In the genomic region with DNA sequence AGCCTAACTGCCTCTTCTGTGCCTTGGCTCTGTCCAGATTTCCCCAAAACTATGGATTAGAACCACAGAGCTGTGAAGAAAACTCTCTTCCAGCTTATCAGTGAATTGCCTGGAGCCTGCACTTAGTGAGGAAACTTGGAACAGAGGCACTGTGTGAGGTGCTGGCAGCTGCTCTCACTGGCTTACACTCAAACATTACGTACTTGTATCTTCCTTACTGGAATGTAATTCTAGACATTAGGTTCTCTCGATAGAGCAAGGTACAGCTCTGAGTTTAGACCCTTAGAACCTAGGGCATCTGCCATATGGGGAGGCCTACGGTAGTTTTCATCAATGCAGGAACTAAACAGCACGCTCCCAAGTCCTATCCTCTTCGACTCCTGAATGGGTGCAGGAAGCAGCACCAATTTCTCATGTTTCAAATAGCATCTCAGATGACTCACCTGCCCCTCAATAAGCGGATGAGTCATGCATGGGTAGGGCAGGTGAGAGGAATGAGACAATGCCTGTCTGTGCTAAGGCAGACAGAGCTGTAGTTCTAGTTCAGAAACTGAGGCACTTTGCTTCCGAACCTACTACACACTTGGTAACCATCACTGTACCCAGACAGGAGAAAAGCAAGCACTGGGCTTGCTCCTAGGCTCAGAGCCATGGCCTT, we compare ENCODE assay signal across 19 mouse cellular contexts. TPM values are rescaled to one million over a fixed set of nuclear protein-coding genes. Genes with fewer than 3 reads are reported as not detected.
A peak's percentile ranks its signal among the peaks of the same experiment; 100 is the strongest.
DNase-seq lines count a peak whose midpoint lies in the region; ATAC-seq and TF ChIP-seq lines count a peak whose summit lies in the region.
"Had no signal": no experiment of that assay in that cellular context is flagged by ENCODE, and none has a peak within 500 bp of the region (broad histone marks: within the 10 kb centered on the region; RNA-seq: fewer than 3 reads in every experiment).

No protein-coding gene starts in this region.

- peak; percentile 80 for ATAC-seq in intestine, embryonic 15.5 days
- ATAC-seq: hindbrain, postnatal 0 days had no signal

- H3K9me3 ChIP-seq in intestine, embryonic 15.5 days, result no peaks in the 10 kb centered on the region
- H3K9me3 ChIP-seq: limb, embryonic 12.5 days; liver, embryonic 15.5 days; megakaryocyte, embryonic 14.5 days; neural tube, embryonic 12.5 days had no signal

- TF ChIP-seq CTCF in gastrocnemius, adult 2 months (IDR thresholded peaks at IDR 0.05), result no peak

- H3K4me1 ChIP-seq in intestine, embryonic 15.5 days (replicated peaks), result no peaks in the 10 kb centered on the region
- H3K4me1 ChIP-seq: limb, embryonic 12.5 days; liver, embryonic 15.5 days; megakaryocyte, embryonic 14.5 days; neural tube, embryonic 12.5 days had no signal

- DNase-seq in heart, adult 8-10 months (ENCODE audit: low spot score), result peak; percentile 16
- no peak for DNase-seq in heart, postnatal 25 days (ENCODE audit: low spot score)
- peak; percentile 8 for DNase-seq in 3T3-L1 (ENCODE audit: low read depth, low spot score)
- peak; percentile 76 for DNase-seq in brain, adult 2 months (ENCODE audit: low read depth, low spot score)
- no peak for DNase-seq in ovary, postnatal 36 days (ENCODE audit: low spot score)
- DNase-seq in gastrocnemius, adult 2 months, result no peak
- DNase-seq: adrenal gland, postnatal 10 days; cerebellum, adult 9-11 months; embryo, embryonic 11 days; lung, postnatal 10 days had no signal

- no peak overlapping the region for H3K4me3 ChIP-seq in intestine, embryonic 15.5 days (replicated peaks)
- H3K4me3 ChIP-seq in gastrocnemius, adult 2 months, result no peak overlapping the region
- H3K4me3 ChIP-seq: erythroblast, embryonic 14.5 days; left cerebral cortex, adult 2 months; limb, embryonic 12.5 days; liver, embryonic 15.5 days; megakaryocyte, embryonic 14.5 days; neural tube, embryonic 12.5 days had no signal

- intact Hi-C loops in heart, postnatal 25 days (cut with DNase I), result no loop called here
- intact Hi-C loops in gastrocnemius, adult 2 months (cut with DNase I), result no loop called here

- peaks cover 26% of the 10 kb centered on the region for H3K36me3 ChIP-seq in intestine, embryonic 15.5 days

- H3K27ac ChIP-seq in intestine, embryonic 15.5 days, result 0 out of 2 replicates have a peak overlapping the region, but pooled peaks have one; percentile 14
- H3K27ac ChIP-seq in gastrocnemius, adult 2 months, result no peak overlapping the region
- H3K27ac ChIP-seq: hindbrain, postnatal 0 days; left cerebral cortex, adult 2 months; limb, embryonic 12.5 days; liver, embryonic 15.5 days; neural tube, embryonic 12.5 days had no signal

- no peak overlapping the region for H3K4me2 ChIP-seq in intestine, embryonic 15.5 days (replicated peaks)
- H3K4me2 ChIP-seq: limb, embryonic 12.5 days; liver, embryonic 15.5 days; neural tube, embryonic 12.5 days had no signal

- 67% methylated on average over 7 of the region's 7 CpGs for WGBS in intestine, embryonic 15.5 days

- H3K27me3 ChIP-seq in intestine, embryonic 15.5 days (replicated peaks), result no peaks in the 10 kb centered on the region
- H3K27me3 ChIP-seq: CH12.LX; limb, embryonic 12.5 days; liver, embryonic 15.5 days; megakaryocyte, embryonic 14.5 days; neural tube, embryonic 12.5 days had no signal

- H3K9ac ChIP-seq in intestine, embryonic 15.5 days, result no peak overlapping the region
- H3K9ac ChIP-seq: limb, embryonic 12.5 days; liver, embryonic 15.5 days; neural tube, embryonic 12.5 days had no signal

RNA-seq across cellular contexts. Expression of a gene that starts 38.2 kb away (rescaled TPM):
- total RNA-seq in heart, adult 8-10 months (2022), result 10 to 100 TPM; 13.3 to 15.1 (median 14.5) TPM
- 10 to 100 TPM; 13.7 to 13.9 TPM for total RNA-seq in heart, postnatal 25 days (2021)
- 37.2 and 37.6 TPM in 2 replicates for polyA plus RNA-seq in intestine, embryonic 15.5 days (2015; fragmentation: Nextera tagmentation; extraction: Ambion mirVana)
- total RNA-seq in gastrocnemius, adult 2 months (2021), result 10 to 100 TPM; 10.4 to 10.6 TPM

RNA-seq across cellular contexts. Expression of a gene that starts 53.1 kb away (rescaled TPM):
- total RNA-seq in heart, adult 8-10 months (2022), result 1 to 10 TPM in 3 of 4 experiments, under 1 TPM in 1; 0.72 to 1.2 (median 1.0) TPM
- 1 to 10 TPM; 1.5 to 1.8 TPM for total RNA-seq in heart, postnatal 25 days (2021)
- 18.8 and 19.3 TPM in 2 replicates for polyA plus RNA-seq in intestine, embryonic 15.5 days (2015; fragmentation: Nextera tagmentation; extraction: Ambion mirVana)
- under 1 TPM; 0.20 to 0.84 TPM for total RNA-seq in gastrocnemius, adult 2 months (2021)
- polyA plus RNA-seq: erythroblast, embryonic 14.5 days had no signal

Comparison
In these comparisons a context has a peak if more than half of its experiments do, and no peak if none do; other contexts are left out.
1. DNase-seq: peak in heart, adult 8-10 months (single experiment), 3T3-L1 (single experiment) and brain, adult 2 months (single experiment); none in heart, postnatal 25 days (single experiment), ovary, postnatal 36 days (single experiment) and gastrocnemius, adult 2 months (single experiment).